Mouse (Mus musculus) small intestine, adult 2 months (tissue): ENCODE data around the gene Fam43b.

ENCODE experiments used
- CTCF ChIP-seq: fragments of 200-500 bp; IDR thresholded peaks from 2 replicates; pipeline ENCODE4 v1.5.1; 2012; ENCODE audit warnings: low read depth, mild to moderate bottlenecking, control low read depth, inconsistent platforms, low read length, moderate library complexity, mixed read lengths; ENCODE audit not compliant: insufficient replicate concordance, insufficient read length; ENCODE audit errors: extremely low read depth
- POLR2A ChIP-seq: fragments of 200-500 bp; IDR thresholded peaks from 2 replicates; pipeline ENCODE4 v1.6.1; 2012; ENCODE audit warnings: low read depth, mild to moderate bottlenecking, control low read depth, inconsistent platforms, low read length, moderate library complexity

GRCm38 (mm10) chr4:138395087-138395970, 999 bp downstream of the Fam43b start:
- TF ChIP-seq POLR2A (no peak), CTCF (no peak)
